Mouse (Mus musculus) urinary bladder, postnatal 25 days (tissue): ENCODE results near the gene Cpa2.

Source experiments
- DNase-seq: peaks from one replicate; pipeline ENCODE4 v3.0.0; 2022; ENCODE audit warnings: low spot score

Cpa2 gene

GRCm38 (mm10) chr6:30541009-30541799 is at the start of gene Cpa2:
Gene Cpa2, plus strand, starts transcription at chr6:30541582.
- no peak for DNase-seq

GRCm38 (mm10) chr6:30499049-30499448 is 42.3 kb upstream of the Cpa2 start:
- no peak for DNase-seq

GRCm38 (mm10) chr6:30508824-30509223 is 32.6 kb upstream of the Cpa2 start:
- no peak for DNase-seq

GRCm38 (mm10) chr6:30509265-30510239 is 31.8 kb upstream of the Cpa2 start, which contains the start of the genes Tmem209 and Ssmem1:
Gene Tmem209, minus strand, starts transcription at chr6:30509783.
Gene Ssmem1, plus strand, starts transcription at chr6:30509849.
- peak; percentile 100 for DNase-seq

- peak; percentile 14 for DNase-seq
Measured at GRCm38 (mm10) chr6:30510291-30510690, 31.1 kb upstream of the Cpa2 start.

GRCm38 (mm10) chr6:30514242-30514641 is 27.1 kb upstream of the Cpa2 start:
- DNase-seq, result no peak

- no peak for DNase-seq
Measured at GRCm38 (mm10) chr6:30520400-30520799, 21.0 kb upstream of the Cpa2 start.

GRCm38 (mm10) chr6:30525456-30526332 is 15.7 kb upstream of the Cpa2 start:
- DNase-seq, result no peak

GRCm38 (mm10) chr6:30526586-30527515 is 14.5 kb upstream of the Cpa2 start:
- DNase-seq, result no peak

GRCm38 (mm10) chr6:30528800-30529199 is 12.6 kb upstream of the Cpa2 start:
- DNase-seq, result no peak

- peak; percentile 29 for DNase-seq
Measured at GRCm38 (mm10) chr6:30535340-30535739, 6.0 kb upstream of the Cpa2 start.

GRCm38 (mm10) chr6:30538240-30538639 is 3.1 kb upstream of the Cpa2 start:
- no peak for DNase-seq

GRCm38 (mm10) chr6:30538800-30539199 is 2.6 kb upstream of the Cpa2 start:
- DNase-seq, result no peak

GRCm38 (mm10) chr6:30542277-30542676 is 895 bp downstream of the Cpa2 start:
- DNase-seq, result no peak

GRCm38 (mm10) chr6:30543077-30543476 is 1.7 kb downstream of the Cpa2 start:
- no peak for DNase-seq

- DNase-seq, result no peak
Measured at GRCm38 (mm10) chr6:30543851-30544250, 2.5 kb downstream of the Cpa2 start.

- DNase-seq, result no peak
Measured at GRCm38 (mm10) chr6:30545689-30546088, 4.3 kb downstream of the Cpa2 start.

- DNase-seq, result peak; percentile 10
Measured at GRCm38 (mm10) chr6:30546571-30547273, 5.3 kb downstream of the Cpa2 start.

GRCm38 (mm10) chr6:30547274-30547645 is 5.9 kb downstream of the Cpa2 start:
- no peak for DNase-seq
